Mouse (Mus musculus) E14TG2a.4 (cell line): Measurements from ENCODE around the gene Spo11.

Experiments used
- H3K27me3 ChIP-seq: 2 replicates; pipeline ENCODE4 v1.6.1; 2014; ENCODE audit warnings: low read length, control low read depth; ENCODE audit not compliant: insufficient read depth
- H3K36me3 ChIP-seq: 2 replicates; pipeline ENCODE4 v1.6.1; 2014; ENCODE audit warnings: low read length, control low read depth; ENCODE audit not compliant: insufficient read depth
- H3K4me1 ChIP-seq: replicated peaks from 2 replicates; pipeline ENCODE4 v1.6.1; 2014; ENCODE audit warnings: low read depth, low read length, control low read depth
- H3K4me3 ChIP-seq: replicated peaks from 2 replicates; pipeline ENCODE4 v1.5.1; 2014; ENCODE audit warnings: mild to moderate bottlenecking, low read length
- H3K9me3 ChIP-seq: 2 replicates; pipeline ENCODE4 v1.6.1; 2014; ENCODE audit warnings: low read length, control low read depth
- CTCF ChIP-seq: conservative IDR thresholded peaks from 2 replicates; pipeline ENCODE4 v1.5.1; 2014; ENCODE audit warnings: low read length
- NANOG ChIP-seq: IDR thresholded peaks from 2 replicates; pipeline ENCODE4 v1.6.1; 2014; ENCODE audit warnings: borderline replicate concordance, low read length, mixed read lengths
- POU5F1 ChIP-seq: IDR thresholded peaks from 2 replicates; pipeline ENCODE4 v1.6.1; 2014; ENCODE audit warnings: low read length, borderline replicate concordance

Spo11 gene

DNA sequence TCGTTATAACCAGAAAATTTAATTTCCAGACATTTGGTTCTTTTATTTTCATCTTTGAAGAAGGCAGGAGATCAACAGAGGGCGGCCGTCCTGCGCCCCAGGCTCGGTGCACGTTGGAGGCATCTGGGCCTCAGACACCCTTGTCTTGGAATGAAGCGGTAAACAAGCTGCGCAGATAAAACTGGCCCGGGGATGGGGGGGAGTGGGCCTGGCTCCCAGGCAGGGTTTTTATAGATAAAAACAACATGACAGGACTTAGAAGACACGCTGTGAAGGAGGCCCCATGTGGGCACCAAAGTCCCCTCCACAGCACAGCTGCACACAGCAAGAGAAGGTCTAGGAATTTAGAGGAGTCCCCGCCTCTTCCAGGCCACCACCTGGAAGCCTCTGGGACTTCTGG, 26.8 kb upstream of the Spo11 start:
- TF ChIP-seq NANOG (no peak), POU5F1 (no peak), CTCF (no peak)
- H3K4me3 ChIP-seq, result no peak overlapping the region
- H3K36me3 ChIP-seq, result no peaks in the 10 kb centered on the region
- H3K4me1 ChIP-seq, result peaks cover 8% of the 10 kb centered on the region
- H3K9me3 ChIP-seq, result peaks cover 8% of the 10 kb centered on the region
- peaks cover 36% of the 10 kb centered on the region for H3K27me3 ChIP-seq

DNA sequence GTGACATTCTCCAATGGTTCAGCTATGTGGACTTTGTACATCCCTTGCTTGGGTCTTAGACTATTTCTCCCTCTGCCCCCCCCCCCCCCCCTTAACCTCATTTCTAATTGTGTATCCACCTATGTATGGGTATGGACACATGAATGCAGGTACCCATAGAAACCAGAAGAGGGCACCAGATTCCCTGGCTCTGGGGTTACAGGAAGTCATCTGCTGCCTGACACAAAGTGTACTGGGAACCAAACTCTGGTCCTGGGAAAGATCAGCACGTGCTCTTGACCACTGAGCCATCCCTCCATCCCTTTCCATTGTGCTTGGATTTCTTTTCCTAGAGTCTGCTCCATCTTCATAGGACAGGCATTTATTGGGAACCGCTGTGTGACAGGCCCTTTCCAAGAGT, 25.5 kb upstream of the Spo11 start:
- Histone ChIP-seq H3K27me3 (peaks cover 28% of the 10 kb centered on the region), H3K4me1 (peaks cover 8% of the 10 kb centered on the region), H3K9me3 (peaks cover 21% of the 10 kb centered on the region), H3K4me3 (no peak overlapping the region), H3K36me3 (no peaks in the 10 kb centered on the region)
- TF ChIP-seq CTCF (peak; percentile 47), POU5F1 (no peak)

DNA sequence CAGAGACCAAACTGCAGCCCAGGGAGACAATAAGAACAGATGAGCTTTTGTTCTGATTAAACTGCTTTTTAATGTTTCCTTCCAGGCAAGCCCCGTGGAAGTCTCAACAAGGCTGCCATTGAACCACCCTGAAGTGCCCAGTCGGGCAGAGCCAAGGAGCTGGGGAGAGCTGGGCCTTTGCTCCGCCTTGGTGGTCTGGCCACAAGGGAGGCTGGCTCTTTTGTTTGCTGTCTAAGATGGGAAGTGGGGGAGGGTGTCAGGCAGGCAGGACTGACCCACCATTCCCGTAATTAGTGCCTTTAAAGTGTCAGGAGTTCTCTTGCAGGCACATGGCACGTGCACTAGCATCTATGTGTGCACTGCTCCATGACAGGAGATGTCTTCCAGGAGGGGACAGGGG, 18.9 kb upstream of the Spo11 start:
- Histone ChIP-seq H3K36me3 (no peaks in the 10 kb centered on the region), H3K27me3 (peaks cover 31% of the 10 kb centered on the region), H3K4me1 (peaks cover 5% of the 10 kb centered on the region), H3K4me3 (no peak overlapping the region), H3K9me3 (peaks cover 27% of the 10 kb centered on the region)
- no peak for TF ChIP-seq CTCF
- no peak for TF ChIP-seq NANOG
- no peak for TF ChIP-seq POU5F1

DNA sequence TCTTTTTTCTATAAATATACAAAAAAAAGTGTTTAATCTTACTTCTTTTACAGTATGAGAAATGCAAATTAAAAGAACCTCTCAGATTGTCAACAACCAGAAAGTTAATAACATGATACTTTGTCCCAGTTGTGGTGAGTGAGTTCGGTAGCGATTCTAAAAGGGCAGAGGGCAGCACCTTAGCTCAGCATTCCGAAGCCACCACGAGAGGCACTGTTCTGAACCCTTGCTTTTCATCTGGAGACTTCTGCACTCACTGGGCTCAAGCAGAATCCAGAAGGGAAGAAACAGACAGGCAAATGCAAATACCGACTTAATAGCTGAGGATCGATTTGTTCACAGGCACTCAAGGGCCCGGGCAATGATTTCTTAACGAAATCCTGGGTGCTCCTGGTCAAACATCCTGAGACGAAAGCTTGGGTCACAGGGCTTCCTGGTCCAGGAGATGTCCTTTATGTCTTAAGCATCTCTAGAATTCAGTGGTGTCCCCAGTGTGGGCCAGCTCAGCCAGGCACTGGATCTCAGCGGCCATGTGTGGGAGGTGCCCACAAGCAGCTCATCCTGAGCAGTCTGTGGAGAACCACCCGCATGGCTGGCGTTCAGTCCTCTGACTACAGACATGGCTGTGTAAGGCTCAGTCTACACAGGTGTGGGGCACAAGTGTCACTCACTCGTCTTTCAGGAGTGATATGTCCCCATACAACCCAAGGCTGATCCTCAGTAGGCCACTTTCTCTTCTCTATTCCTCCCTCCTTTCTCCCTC, 18.3 kb upstream of the Spo11 start:
- Histone ChIP-seq H3K9me3 (peaks cover 27% of the 10 kb centered on the region), H3K36me3 (no peaks in the 10 kb centered on the region), H3K4me3 (no peak overlapping the region), H3K27me3 (peaks cover 25% of the 10 kb centered on the region), H3K4me1 (peaks cover 5% of the 10 kb centered on the region)
- TF ChIP-seq POU5F1 (no peak), CTCF (peak; percentile 13; the same call in 1 of the 2 replicates)

DNA sequence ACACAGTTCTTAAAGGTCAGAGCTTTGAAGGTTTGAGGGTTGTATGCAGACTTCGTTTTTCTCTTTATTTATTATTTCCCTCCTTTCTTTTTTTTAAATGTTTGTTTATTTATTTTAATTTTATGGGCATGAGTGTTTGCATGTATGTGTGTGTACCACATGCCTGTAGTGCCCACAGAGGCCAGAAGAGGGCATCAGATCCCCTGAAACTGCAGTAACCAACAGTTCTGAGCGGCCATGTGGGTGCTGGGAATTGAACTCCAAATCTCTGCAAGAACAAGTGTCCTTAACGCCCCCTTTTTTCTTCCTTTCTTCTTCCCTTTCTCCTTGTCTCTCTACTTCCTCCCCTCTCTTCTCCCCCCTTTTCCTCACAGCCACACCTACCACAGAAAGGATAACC, 17.1 kb upstream of the Spo11 start:
- TF ChIP-seq NANOG (no peak), CTCF (peak; percentile 40), POU5F1 (no peak)
- Histone ChIP-seq H3K9me3 (peaks cover 27% of the 10 kb centered on the region), H3K27me3 (peaks cover 25% of the 10 kb centered on the region), H3K4me3 (no peak overlapping the region), H3K4me1 (peaks cover 5% of the 10 kb centered on the region), H3K36me3 (no peaks in the 10 kb centered on the region)

DNA sequence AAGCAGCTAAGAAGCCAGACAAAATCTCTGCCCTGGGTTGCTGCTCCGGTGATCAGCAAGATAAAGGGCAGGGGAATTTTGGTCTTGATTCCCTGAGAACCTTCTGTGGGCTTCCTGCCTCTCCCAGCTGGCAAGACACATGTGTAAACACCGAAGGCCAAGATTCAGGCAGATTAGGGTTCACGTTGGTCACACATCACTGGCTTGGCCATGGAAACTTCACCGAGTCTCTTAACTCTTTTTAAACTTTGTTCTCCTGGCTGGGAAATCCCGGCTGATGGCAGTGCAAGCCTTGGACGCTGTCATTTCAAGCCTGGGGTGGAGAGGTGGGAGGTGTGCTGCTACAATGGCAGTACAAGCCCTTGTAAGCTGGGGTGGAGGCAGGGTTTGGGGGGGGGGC, 16.3 kb upstream of the Spo11 start:
- H3K4me1 ChIP-seq, result peaks cover 5% of the 10 kb centered on the region
- TF ChIP-seq POU5F1 (no peak), NANOG (no peak), CTCF (no peak)
- no peak overlapping the region for H3K4me3 ChIP-seq

DNA sequence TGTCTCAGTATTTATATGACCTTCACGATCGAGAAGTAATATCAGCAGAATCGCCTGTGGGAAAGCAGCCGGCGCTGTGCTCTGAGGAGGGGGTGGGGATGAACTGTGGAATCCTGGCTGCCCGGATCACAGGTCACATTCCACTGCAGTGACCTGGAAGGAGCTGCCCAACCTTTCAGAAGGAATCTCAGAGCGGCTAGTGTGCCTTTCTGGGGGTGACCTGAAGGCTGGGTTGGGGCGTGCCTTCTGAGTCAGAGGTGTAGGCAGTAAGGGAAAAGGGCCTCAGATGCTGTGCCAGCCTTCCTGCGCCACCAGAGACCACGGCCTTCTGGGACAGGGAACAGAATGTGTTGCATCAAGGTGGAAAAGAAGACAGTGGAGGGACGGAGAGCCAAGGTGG, 12.3 kb upstream of the Spo11 start:
- H3K4me1 ChIP-seq, result no peaks in the 10 kb centered on the region; the same call in 1 of the 2 replicates
- peaks cover 29% of the 10 kb centered on the region for H3K27me3 ChIP-seq
- TF ChIP-seq CTCF (no peak), POU5F1 (no peak), NANOG (no peak)
- peaks cover 4% of the 10 kb centered on the region for H3K9me3 ChIP-seq
- H3K4me3 ChIP-seq, result no peak overlapping the region
- no peaks in the 10 kb centered on the region for H3K36me3 ChIP-seq

More for the DNA sequence above, 16.3 kb upstream of the Spo11 start:
- Histone ChIP-seq H3K27me3 (peaks cover 25% of the 10 kb centered on the region), H3K36me3 (no peaks in the 10 kb centered on the region), H3K9me3 (peaks cover 19% of the 10 kb centered on the region)

DNA sequence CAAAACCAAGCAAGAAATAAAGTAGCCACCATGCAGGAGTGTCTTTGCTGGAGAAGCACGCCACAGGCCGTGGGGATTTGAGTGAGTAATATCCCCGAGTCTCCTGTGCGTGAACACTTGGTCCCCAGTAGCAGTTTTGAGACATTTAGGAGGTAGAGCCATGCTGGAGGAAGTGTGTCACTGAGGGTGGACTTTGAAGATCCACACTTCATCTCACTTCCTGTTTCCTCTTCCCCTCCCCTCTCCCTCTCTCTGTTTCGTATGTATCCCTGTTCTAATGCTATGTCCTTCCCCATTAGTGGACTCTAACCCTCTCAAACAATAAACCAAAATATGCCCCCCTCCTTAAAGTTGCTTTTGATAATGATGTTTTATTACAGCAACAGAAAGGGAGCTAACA, 11.0 kb upstream of the Spo11 start:
- Histone ChIP-seq H3K9me3 (no peaks in the 10 kb centered on the region), H3K27me3 (peaks cover 24% of the 10 kb centered on the region), H3K36me3 (no peaks in the 10 kb centered on the region), H3K4me3 (no peak overlapping the region), H3K4me1 (no peaks in the 10 kb centered on the region; the same call in 1 of the 2 replicates)
- TF ChIP-seq NANOG (no peak), POU5F1 (no peak), CTCF (no peak)

DNA sequence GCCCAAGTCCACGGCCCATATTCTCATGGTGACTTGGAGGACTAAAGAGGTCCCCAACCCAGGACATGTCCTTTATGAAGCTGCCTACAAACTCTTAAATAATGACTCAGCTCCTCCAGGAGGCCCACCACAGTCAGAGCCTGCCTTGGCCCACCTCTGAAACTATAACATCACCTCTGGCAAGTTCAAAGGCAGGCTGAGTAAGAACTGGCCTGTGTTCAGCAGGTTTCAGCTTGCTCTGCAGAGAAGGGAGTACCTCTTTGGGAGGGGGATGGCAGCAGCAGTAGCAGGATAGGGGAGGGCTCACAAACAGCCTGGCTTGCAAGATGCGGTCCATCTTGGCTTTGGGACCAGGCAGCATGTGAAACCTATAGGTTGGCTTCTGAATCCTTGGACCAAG, 5.6 kb upstream of the Spo11 start:
- no peaks in the 10 kb centered on the region for H3K9me3 ChIP-seq
- H3K4me3 ChIP-seq, result no peak overlapping the region
- TF ChIP-seq NANOG (no peak), POU5F1 (no peak), CTCF (no peak)
- peaks cover 19% of the 10 kb centered on the region for H3K4me1 ChIP-seq
- H3K36me3 ChIP-seq, result no peaks in the 10 kb centered on the region
- peaks cover 19% of the 10 kb centered on the region for H3K27me3 ChIP-seq
